Mouse (Mus musculus): ENCODE results near the gene Zxdb. TPM values are rescaled to one million over a fixed set of nuclear protein-coding genes. Genes with fewer than 3 reads are reported as not detected.

Zxdb gene
- total RNA-seq (2023): 1 to 10 TPM; 9.1 to 9.2 TPM

DNA sequence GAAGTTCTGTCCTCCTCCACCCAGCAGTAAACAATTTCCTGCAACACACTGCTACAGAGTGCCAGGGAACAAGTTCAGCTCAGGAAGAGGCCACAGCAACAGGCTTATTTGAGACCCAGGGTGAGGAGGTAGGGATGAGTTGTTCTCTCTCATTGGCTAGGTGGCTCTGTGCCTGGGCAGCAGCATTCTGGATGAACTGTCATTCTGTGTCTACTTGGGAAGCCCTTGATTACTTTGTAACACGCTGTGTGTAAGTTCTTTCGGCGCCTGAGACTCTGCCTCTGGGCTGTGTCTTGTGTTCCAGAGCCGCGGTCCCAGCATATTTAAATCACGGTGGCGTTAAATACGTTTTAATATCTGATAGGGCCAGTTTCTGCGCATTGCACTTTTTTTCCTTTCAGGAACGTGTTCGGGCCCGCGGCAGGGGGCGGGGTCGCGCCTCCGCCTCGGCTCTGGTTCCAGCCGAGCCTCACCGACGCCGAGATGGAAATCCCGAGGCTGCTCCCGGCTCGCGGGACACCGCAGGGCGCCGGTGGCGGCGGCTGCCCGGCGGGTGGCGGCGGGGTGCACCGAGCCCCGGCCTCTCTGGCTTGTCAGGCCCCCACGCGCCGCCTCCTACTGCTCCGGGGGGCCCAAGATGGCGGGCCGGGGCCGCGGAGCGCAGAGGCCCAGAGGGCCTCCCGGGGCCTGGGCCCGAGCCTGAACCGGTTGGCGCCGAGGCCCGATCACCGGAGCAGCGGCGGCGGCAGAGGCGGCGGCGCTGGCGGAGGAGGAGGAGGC lies at the start of gene Zxdb:
TSS of gene Zxdb (plus strand) at position 378 of the 780 bp plus-strand sequence.

Other genes starting within 250 kb of the Zxdb start
- 10 to 100 TPM; 11.5 to 11.9 TPM for gene Maged1, start 182.4 kb upstream of the Zxdb start, total RNA-seq (2023)
- gene Gspt2, start 88.5 kb upstream of the Zxdb start, total RNA-seq (2023): 1 to 10 TPM; 8.6 to 9.6 TPM